Mouse (Mus musculus) cerebellum, postnatal 10 days (tissue): ENCODE data around the gene Fnip2.

Experiments used
- DNase-seq, 2 experiments: peaks; one replicate each; pipeline ENCODE4 v3.0.0; 2021; ENCODE audit warnings: mixed read lengths in 2 of 2

The Fnip2 gene

GRCm38 (mm10) chr3:79564875-79565606 lies 2.6 kb downstream of the Fnip2 start:
- DNase-seq = no peak

GRCm38 (mm10) chr3:79563511-79563910 lies 4.1 kb downstream of the Fnip2 start:
- no peak for DNase-seq

DNA sequence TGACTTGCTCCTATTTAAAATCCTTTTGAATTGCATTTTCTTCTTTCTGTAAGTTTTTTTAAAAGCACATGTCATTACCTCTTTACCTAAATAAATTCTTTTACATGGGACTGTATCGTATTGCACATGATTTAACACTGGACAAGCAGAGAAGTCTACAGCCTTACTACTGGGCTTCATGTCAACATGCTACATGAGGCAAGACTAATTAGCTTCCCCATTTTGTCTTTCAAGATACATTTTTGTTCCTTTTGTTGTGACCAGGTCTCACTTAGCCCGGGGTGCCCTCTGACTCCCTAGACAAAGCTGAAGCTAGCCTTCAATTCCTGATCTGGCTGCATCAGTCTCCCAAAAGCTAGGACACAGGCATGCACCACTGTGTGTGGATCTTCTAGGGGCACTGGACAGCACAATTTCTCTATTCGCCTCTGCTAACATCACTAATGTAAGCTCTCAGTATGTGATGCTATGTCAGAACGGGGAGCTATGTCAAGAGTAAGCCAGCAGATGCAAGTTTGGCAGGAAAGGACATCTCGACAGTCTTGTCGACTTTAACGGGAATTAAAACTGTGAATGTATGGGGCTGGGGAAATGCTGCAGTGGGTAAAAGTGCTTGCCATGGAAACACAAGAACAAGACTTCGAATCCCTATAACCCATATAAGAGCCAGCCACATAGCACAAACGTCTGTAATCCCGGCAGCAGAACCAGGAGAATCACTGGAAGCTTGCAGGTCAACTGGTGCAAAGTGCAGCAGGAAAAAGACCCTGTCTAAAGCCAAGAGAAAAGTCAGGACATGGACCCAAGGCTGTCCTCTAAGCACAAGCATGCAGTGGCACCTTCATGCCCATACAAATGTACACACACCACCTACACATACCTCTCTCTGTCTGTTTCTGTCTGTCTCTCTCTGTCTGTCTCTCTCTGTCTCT lies 5.5 kb downstream of the Fnip2 start:
- DNase-seq = no peak

- DNase-seq = no peak
Observed at GRCm38 (mm10) chr3:79560555-79560954, 7.0 kb downstream of the Fnip2 start.

- DNase-seq = no peak
Observed at GRCm38 (mm10) chr3:79559773-79560045, 7.9 kb downstream of the Fnip2 start.

DNA sequence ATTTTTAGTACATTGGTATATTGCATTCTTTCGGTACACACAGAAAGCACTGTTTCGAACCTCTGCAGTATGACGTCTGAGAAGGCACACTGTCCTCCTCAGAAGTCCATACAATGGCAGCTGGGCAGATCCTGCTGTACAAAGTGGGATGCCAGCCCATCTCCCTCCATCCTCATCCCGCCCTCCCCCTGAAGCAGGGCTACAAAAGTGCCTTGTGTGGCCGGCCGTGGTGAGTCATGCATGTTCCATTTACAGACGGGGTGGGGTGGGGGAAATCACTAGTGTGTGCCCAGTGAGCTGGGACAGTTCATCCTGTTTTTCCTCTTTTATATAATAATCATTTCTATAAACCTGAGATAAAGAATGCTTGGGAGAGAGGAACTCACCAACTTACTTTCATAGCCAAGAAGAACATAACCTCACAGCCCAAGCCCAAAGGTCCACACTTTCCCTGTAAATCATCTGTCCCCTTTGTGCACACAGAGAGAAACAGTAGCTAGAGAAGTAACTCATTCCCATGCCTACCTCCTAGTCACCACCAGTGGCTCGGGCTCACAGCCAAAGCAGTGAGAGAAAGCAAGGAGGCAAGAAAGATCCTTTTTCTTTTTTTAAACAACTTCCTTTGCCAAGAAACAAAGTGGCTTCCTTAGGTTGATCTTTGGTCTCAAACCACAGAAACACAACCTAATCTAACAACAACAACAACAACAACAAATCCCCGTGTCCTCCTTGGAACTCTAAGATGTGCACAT lies 8.4 kb downstream of the Fnip2 start:
- peak; percentile 25 to 48 for DNase-seq

DNA sequence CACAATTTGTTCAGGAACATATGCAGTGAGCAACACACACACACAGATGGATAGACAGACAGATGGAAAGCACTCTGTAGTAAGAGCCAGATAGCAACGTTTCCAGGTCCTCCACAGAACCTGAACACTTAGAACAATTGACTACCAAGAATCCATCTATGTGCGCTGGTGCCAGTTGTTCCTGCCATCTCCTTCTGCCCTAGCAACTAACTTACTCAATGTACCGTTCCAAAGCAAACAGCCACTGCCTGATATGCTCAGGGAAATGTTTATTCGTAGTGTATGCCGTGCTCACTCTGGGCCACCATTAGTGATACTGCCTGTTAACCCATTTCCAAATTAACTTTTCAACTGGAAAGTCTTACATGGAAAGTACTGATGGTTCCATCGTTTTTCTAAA lies 12.5 kb downstream of the Fnip2 start:
- no peak for DNase-seq

GRCm38 (mm10) chr3:79553779-79554178 lies 13.8 kb downstream of the Fnip2 start:
- DNase-seq = no peak

- peak in 1 of 2 experiments; percentile 11 for DNase-seq
Observed at GRCm38 (mm10) chr3:79551826-79552552, 15.6 kb downstream of the Fnip2 start.

DNA sequence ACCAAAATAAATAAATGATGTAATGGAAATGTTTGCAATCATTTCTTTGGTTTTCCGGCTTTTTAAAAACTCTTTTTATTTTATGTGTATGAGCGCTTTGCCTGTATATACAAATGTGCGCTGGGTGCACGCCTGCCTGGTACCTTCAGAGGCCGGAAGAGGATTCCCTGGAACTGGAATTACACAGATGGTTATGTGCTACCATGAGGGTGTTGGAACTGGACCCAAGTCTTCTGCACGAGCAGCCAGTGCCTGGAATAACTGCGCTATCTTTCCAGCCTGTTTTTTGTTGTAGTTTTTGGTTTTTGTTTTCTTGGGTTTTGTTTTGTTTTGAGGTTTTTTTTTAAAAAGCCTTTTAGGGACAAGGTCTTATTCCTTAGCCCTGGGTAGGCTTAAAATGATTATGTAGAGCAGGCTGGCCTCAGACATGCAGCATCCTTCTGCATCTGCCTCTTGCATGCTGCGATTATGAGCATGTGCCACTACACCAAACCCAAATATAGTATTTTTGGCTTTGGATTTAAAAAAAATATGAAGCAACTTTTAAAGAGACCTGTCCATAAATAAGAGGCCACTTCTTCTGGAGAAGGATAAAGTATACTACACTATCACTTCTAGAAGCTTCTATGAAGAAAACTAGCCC lies 17.7 kb downstream of the Fnip2 start:
- peak; percentile 57 to 66 for DNase-seq

DNA sequence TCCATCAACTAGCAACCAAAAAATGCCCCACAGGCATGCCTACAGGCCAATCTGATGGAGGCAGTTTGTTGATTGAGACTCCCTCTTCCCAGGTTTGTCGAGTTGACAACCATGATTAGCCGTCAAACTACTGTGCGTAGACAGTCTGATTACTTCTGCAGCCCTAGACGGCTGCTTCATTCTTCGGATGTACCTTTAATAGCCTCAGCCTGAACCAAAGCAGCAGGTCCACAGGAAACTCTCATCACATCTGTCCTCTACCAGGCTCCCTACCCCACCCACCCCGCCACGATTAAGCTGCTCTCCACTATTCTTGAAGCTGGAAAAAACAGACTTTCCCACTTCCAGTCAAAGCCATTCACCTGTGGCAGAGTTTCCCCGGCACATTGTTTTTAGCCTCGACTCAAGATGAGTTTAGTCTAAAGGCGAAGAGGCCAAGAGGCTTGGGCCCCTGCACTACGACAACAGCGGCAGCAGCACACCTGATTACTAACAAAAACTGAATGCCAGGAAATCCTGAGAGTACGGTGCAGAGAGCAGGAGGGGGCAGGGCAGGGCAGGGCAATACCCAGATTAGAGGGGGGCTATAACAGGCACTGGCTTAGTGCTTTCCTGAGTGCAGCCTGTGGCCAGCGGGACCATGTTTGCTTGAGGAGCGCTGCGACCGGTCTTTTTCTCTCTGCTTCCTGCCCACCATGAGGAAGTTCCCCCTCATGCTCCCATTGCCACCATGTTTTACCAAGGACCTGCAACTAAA lies 18.7 kb downstream of the Fnip2 start:
- no peak for DNase-seq

DNA sequence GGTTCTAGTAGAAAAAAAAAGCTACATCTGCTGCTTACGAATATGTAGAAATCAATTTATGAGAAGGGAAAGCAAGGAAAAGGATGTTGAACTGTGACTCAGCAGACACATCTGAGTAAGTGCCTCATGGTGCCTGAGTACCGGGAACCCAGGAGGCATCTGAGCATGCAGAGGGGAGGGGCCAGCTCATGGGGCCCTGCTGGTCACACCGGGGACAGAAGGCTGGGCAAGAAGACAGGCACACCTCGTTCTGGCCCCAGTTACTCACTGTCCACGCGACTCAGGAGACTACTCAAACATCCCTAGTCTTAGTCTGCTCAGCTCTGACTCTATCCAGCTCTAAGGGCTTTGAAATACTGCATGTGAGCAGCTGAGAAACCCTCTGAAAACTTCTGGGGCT lies 25.0 kb downstream of the Fnip2 start:
- peak in 1 of 2 experiments; percentile 24 for DNase-seq

- no peak for DNase-seq
Observed at GRCm38 (mm10) chr3:79539656-79540055, 27.9 kb downstream of the Fnip2 start.

GRCm38 (mm10) chr3:79539124-79539523 lies 28.5 kb downstream of the Fnip2 start:
- no peak for DNase-seq

DNA sequence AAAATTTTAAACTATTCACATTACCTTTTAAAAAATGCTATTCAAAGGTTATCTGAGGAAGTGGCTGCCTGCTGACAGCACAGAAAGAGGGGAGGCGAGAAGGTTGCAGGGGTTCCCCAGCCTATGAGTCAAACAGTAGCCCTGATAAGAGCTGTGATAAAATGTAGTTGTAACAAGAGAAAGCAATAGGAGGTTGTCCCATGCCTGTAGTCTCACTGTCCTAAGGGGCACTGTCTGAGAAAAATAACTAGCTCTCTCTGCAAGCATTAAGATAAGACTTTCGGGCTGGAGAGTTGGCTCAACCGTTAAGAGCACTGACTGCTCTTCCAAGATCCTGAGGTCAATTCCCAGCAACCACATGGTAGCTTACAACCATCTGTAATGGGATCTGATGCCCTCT lies 29.3 kb downstream of the Fnip2 start:
- DNase-seq = no peak

GRCm38 (mm10) chr3:79537626-79538203 lies 29.9 kb downstream of the Fnip2 start:
- DNase-seq = no peak

GRCm38 (mm10) chr3:79537023-79537422 lies 30.6 kb downstream of the Fnip2 start:
- no peak for DNase-seq

GRCm38 (mm10) chr3:79531581-79532271 lies 35.9 kb downstream of the Fnip2 start:
- DNase-seq = no peak

GRCm38 (mm10) chr3:79529499-79530096 lies 38.0 kb downstream of the Fnip2 start:
- no peak for DNase-seq

GRCm38 (mm10) chr3:79528451-79528850 lies 39.1 kb downstream of the Fnip2 start:
- DNase-seq = peak in 1 of 2 experiments; percentile 34
